Mouse (Mus musculus) MN1 (cell line): ENCODE measurements around the gene Kalrn.
"Not testable (repeated sequence)": the region's sequence is repeated elsewhere in the genome, so short reads cannot be mapped to it uniquely, and the experiment has no call there.

ENCODE experiments used
- DNase-seq: peaks from one replicate; pipeline ENCODE4 v3.0.0-alpha.2; 2016; ENCODE audit warnings: low spot score

The Kalrn gene

GRCm38 (mm10) chr16:34110840-34111625, 462.3 kb downstream of the Kalrn start:
- no peak for DNase-seq

- no peak for DNase-seq
Observed at GRCm38 (mm10) chr16:34104427-34104826, 468.9 kb downstream of the Kalrn start.

- DNase-seq: no peak
Observed at GRCm38 (mm10) chr16:34102742-34103141, 470.6 kb downstream of the Kalrn start.

- no peak for DNase-seq
Observed at GRCm38 (mm10) chr16:34099795-34100194, 473.5 kb downstream of the Kalrn start.

GRCm38 (mm10) chr16:34095548-34096141, 477.7 kb downstream of the Kalrn start:
- DNase-seq: no peak

- no peak for DNase-seq
Observed at GRCm38 (mm10) chr16:34095093-34095465, 478.3 kb downstream of the Kalrn start.

- DNase-seq: no peak
Observed at GRCm38 (mm10) chr16:34094446-34095092, 478.8 kb downstream of the Kalrn start.

GRCm38 (mm10) chr16:34093734-34094445, 479.4 kb downstream of the Kalrn start:
- no peak for DNase-seq

GRCm38 (mm10) chr16:34089528-34090095, 483.7 kb downstream of the Kalrn start:
- peak; percentile 45 for DNase-seq

- no peak for DNase-seq
Observed at GRCm38 (mm10) chr16:34089022-34089421, 484.3 kb downstream of the Kalrn start.

GRCm38 (mm10) chr16:34088331-34088730, 485.0 kb downstream of the Kalrn start:
- DNase-seq: no peak

GRCm38 (mm10) chr16:34084135-34084920, 489.0 kb downstream of the Kalrn start:
- no peak for DNase-seq

- no peak for DNase-seq
Observed at GRCm38 (mm10) chr16:34082494-34083469, 490.6 kb downstream of the Kalrn start.

- DNase-seq: no peak
Observed at GRCm38 (mm10) chr16:34081683-34082438, 491.5 kb downstream of the Kalrn start.

- DNase-seq: not testable (repeated sequence)
Observed at GRCm38 (mm10) chr16:34081314-34081682, 492.0 kb downstream of the Kalrn start.

- DNase-seq: no peak
Observed at GRCm38 (mm10) chr16:34080818-34081217, 492.5 kb downstream of the Kalrn start.

GRCm38 (mm10) chr16:34079511-34079910, 493.8 kb downstream of the Kalrn start:
- DNase-seq: no peak

- DNase-seq: no peak
Observed at GRCm38 (mm10) chr16:34078732-34079131, 494.6 kb downstream of the Kalrn start.

- no peak for DNase-seq
Observed at GRCm38 (mm10) chr16:34076101-34076500, 497.2 kb downstream of the Kalrn start.
